Mouse (Mus musculus): ENCODE results near the gene Foxp1. TPM values are rescaled to one million over a fixed set of nuclear protein-coding genes. Genes with fewer than 3 reads are reported as not detected.

Gene Foxp1
- polyA plus RNA-seq, 1 experiment from 2014 or later = 103 TPM

- WGBS = 29% methylated on average over 4 of the region's 4 CpGs
- Histone ChIP-seq H3K9me3 (no peaks in the 10 kb centered on the region), H3K4me1 (replicated peaks) (peaks cover 38% of the 10 kb centered on the region), H3K4me2 (replicated peaks) (peak overlapping the region; percentile 56), H3K4me3 (replicated peaks) (peak overlapping the region; percentile 30; the same call in 1 of the 2 replicates), H3K27me3 (replicated peaks) (no peaks in the 10 kb centered on the region), H3K27ac (peak overlapping the region; percentile 86; the same call in 1 of the 2 replicates), H3K9ac (0 out of 2 replicates have a peak overlapping the region, but pooled peaks have one; percentile 37), H3K36me3 (no peaks in the 10 kb centered on the region)
- ATAC-seq = no peak
Measured at GRCm38 (mm10) chr6:99265173-99265572, 257.3 kb downstream of the Foxp1 start.

- Histone ChIP-seq H3K9ac (no peak overlapping the region), H3K9me3 (no peaks in the 10 kb centered on the region), H3K27me3 (replicated peaks) (no peaks in the 10 kb centered on the region), H3K36me3 (no peaks in the 10 kb centered on the region), H3K4me1 (replicated peaks) (peaks cover 35% of the 10 kb centered on the region), H3K27ac (peak overlapping the region; percentile 66), H3K4me2 (replicated peaks) (peak overlapping the region; percentile 45), H3K4me3 (replicated peaks) (0 out of 2 replicates have a peak overlapping the region, but pooled peaks have one; percentile 6)
- WGBS = 25% methylated on average over 13 of the region's 13 CpGs
- ATAC-seq = peak; percentile 59
Measured at GRCm38 (mm10) chr6:99264192-99265093, 258.1 kb downstream of the Foxp1 start.

- Histone ChIP-seq H3K4me1 (replicated peaks) (peaks cover 35% of the 10 kb centered on the region), H3K27ac (peak overlapping the region; percentile 66), H3K9ac (0 out of 2 replicates have a peak overlapping the region, but pooled peaks have one; percentile 8), H3K27me3 (replicated peaks) (no peaks in the 10 kb centered on the region), H3K36me3 (no peaks in the 10 kb centered on the region), H3K9me3 (no peaks in the 10 kb centered on the region), H3K4me3 (replicated peaks) (0 out of 2 replicates have a peak overlapping the region, but pooled peaks have one; percentile 6), H3K4me2 (replicated peaks) (peak overlapping the region; percentile 45)
- 33% methylated on average over 2 of the region's 2 CpGs for WGBS
- ATAC-seq = no peak
Measured at GRCm38 (mm10) chr6:99263886-99264185, 258.7 kb downstream of the Foxp1 start.

- Histone ChIP-seq H3K9me3 (no peaks in the 10 kb centered on the region), H3K36me3 (no peaks in the 10 kb centered on the region), H3K4me2 (replicated peaks) (peak overlapping the region; percentile 45), H3K9ac (0 out of 2 replicates have a peak overlapping the region, but pooled peaks have one; percentile 8), H3K27ac (peak overlapping the region; percentile 66; the same call in 1 of the 2 replicates), H3K4me1 (replicated peaks) (peaks cover 35% of the 10 kb centered on the region), H3K4me3 (replicated peaks) (no peak overlapping the region), H3K27me3 (replicated peaks) (no peaks in the 10 kb centered on the region)
- ATAC-seq = no peak
- 27% methylated on average over 12 of the region's 12 CpGs for WGBS
Measured at GRCm38 (mm10) chr6:99263061-99263885, 259.2 kb downstream of the Foxp1 start.

GRCm38 (mm10) chr6:99261737-99262130 lies 260.8 kb downstream of the Foxp1 start:
- no peaks in the 10 kb centered on the region for H3K9me3 ChIP-seq
- WGBS = 34% methylated on average over 4 of the region's 4 CpGs
- 0 out of 2 replicates have a peak overlapping the region, but pooled peaks have one; percentile 3 for H3K4me2 ChIP-seq (replicated peaks)
- no peaks in the 10 kb centered on the region for H3K36me3 ChIP-seq
- peaks cover 35% of the 10 kb centered on the region for H3K4me1 ChIP-seq (replicated peaks)
- H3K27me3 ChIP-seq (replicated peaks) = no peaks in the 10 kb centered on the region
- H3K4me3 ChIP-seq (replicated peaks) = no peak overlapping the region
- no peak overlapping the region for H3K9ac ChIP-seq
- ATAC-seq = peak; percentile 61
- peak overlapping the region; percentile 45 for H3K27ac ChIP-seq

GRCm38 (mm10) chr6:99260941-99261736 lies 261.4 kb downstream of the Foxp1 start:
- Histone ChIP-seq H3K4me1 (replicated peaks) (peaks cover 29% of the 10 kb centered on the region), H3K27ac (peak overlapping the region; percentile 45), H3K9ac (no peak overlapping the region), H3K27me3 (replicated peaks) (no peaks in the 10 kb centered on the region), H3K36me3 (no peaks in the 10 kb centered on the region), H3K4me3 (replicated peaks) (no peak overlapping the region), H3K4me2 (replicated peaks) (0 out of 2 replicates have a peak overlapping the region, but pooled peaks have one; percentile 3), H3K9me3 (no peaks in the 10 kb centered on the region)
- no peak for ATAC-seq
- WGBS = 67% methylated on average over 11 of the region's 11 CpGs

GRCm38 (mm10) chr6:99258346-99258745 lies 264.2 kb downstream of the Foxp1 start:
- Histone ChIP-seq H3K4me3 (replicated peaks) (no peak overlapping the region), H3K27me3 (replicated peaks) (no peaks in the 10 kb centered on the region), H3K36me3 (no peaks in the 10 kb centered on the region), H3K9ac (no peak overlapping the region), H3K9me3 (no peaks in the 10 kb centered on the region), H3K4me1 (replicated peaks) (0 out of 2 replicates have a peak, but pooled peaks cover 11% of the 10 kb centered on the region), H3K27ac (no peak overlapping the region), H3K4me2 (replicated peaks) (no peak overlapping the region)
- 68% methylated on average over 5 of the region's 5 CpGs for WGBS
- no peak for ATAC-seq

GRCm38 (mm10) chr6:99257676-99258075 lies 264.8 kb downstream of the Foxp1 start:
- H3K9ac ChIP-seq = no peak overlapping the region
- no peaks in the 10 kb centered on the region for H3K9me3 ChIP-seq
- 0 out of 2 replicates have a peak, but pooled peaks cover 8% of the 10 kb centered on the region for H3K4me1 ChIP-seq (replicated peaks)
- no peak for ATAC-seq
- no peak overlapping the region for H3K4me3 ChIP-seq (replicated peaks)
- H3K4me2 ChIP-seq (replicated peaks) = no peak overlapping the region
- no peak overlapping the region for H3K27ac ChIP-seq
- 76% methylated on average over 2 of the region's 2 CpGs for WGBS
- H3K36me3 ChIP-seq = no peaks in the 10 kb centered on the region
- H3K27me3 ChIP-seq (replicated peaks) = no peaks in the 10 kb centered on the region

GRCm38 (mm10) chr6:99253331-99253730 lies 269.2 kb downstream of the Foxp1 start:
- Histone ChIP-seq H3K27ac (no peak overlapping the region), H3K4me1 (replicated peaks) (no peaks in the 10 kb centered on the region), H3K4me2 (replicated peaks) (no peak overlapping the region), H3K4me3 (replicated peaks) (no peak overlapping the region), H3K27me3 (replicated peaks) (no peaks in the 10 kb centered on the region), H3K9me3 (no peaks in the 10 kb centered on the region), H3K36me3 (no peaks in the 10 kb centered on the region), H3K9ac (no peak overlapping the region)
- no peak for ATAC-seq
- WGBS = 63% methylated on average over 8 of the region's 8 CpGs

GRCm38 (mm10) chr6:99252816-99253215 lies 269.7 kb downstream of the Foxp1 start:
- Histone ChIP-seq H3K27ac (no peak overlapping the region), H3K27me3 (replicated peaks) (no peaks in the 10 kb centered on the region), H3K9ac (no peak overlapping the region), H3K4me1 (replicated peaks) (no peaks in the 10 kb centered on the region), H3K4me3 (replicated peaks) (no peak overlapping the region), H3K36me3 (no peaks in the 10 kb centered on the region), H3K9me3 (no peaks in the 10 kb centered on the region), H3K4me2 (replicated peaks) (no peak overlapping the region)
- 79% methylated on average over 5 of the region's 5 CpGs for WGBS
- no peak for ATAC-seq

GRCm38 (mm10) chr6:99251924-99252323 lies 270.6 kb downstream of the Foxp1 start:
- no peak overlapping the region for H3K4me2 ChIP-seq (replicated peaks)

More at GRCm38 (mm10) chr6:99251924-99252323, 270.6 kb downstream of the Foxp1 start:
- H3K36me3 ChIP-seq = no peaks in the 10 kb centered on the region
- H3K9me3 ChIP-seq = no peaks in the 10 kb centered on the region
- H3K4me1 ChIP-seq (replicated peaks) = no peaks in the 10 kb centered on the region
- 88% methylated on average over 4 of the region's 4 CpGs for WGBS
- no peak overlapping the region for H3K27ac ChIP-seq
- H3K27me3 ChIP-seq (replicated peaks) = no peaks in the 10 kb centered on the region
- no peak overlapping the region for H3K4me3 ChIP-seq (replicated peaks)
- H3K9ac ChIP-seq = no peak overlapping the region
- no peak for ATAC-seq

All from intestine, embryonic 15.5 days (tissue).